In genomic region chr17:42987692-42988091, GRCm38 (mm10) we compare ENCODE assay signal across 9 mouse cellular contexts. TPM values are rescaled to one million over a fixed set of nuclear protein-coding genes. Genes with fewer than 3 reads are reported as not detected.
DNase-seq lines count a peak whose midpoint lies in the region; ATAC-seq and TF ChIP-seq lines count a peak whose summit lies in the region.
"Had no signal": no experiment of that assay in that cellular context is flagged by ENCODE, and none has a peak within 500 bp of the region (broad histone marks: within the 10 kb centered on the region; RNA-seq: fewer than 3 reads in every experiment).

No protein-coding gene starts in this region.

- no peaks in the 10 kb centered on the region for H3K27me3 ChIP-seq in heart, postnatal 0 days (ENCODE audit: control insufficient read depth, insufficient read depth, low read length)
- H3K27me3 ChIP-seq: heart, embryonic 15.5 days had no signal

- DNase-seq in heart, postnatal 0 days (ENCODE audit: low spot score) = no peak
- no peak for DNase-seq in heart, adult 8-10 months (ENCODE audit: low spot score)
- peak; percentile 19 for DNase-seq in CD4-positive helper T cell, adult 2 months (ENCODE audit: low read depth, low spot score)
- DNase-seq in c-Kit-negative CD71-positive TER-119-positive erythroid progenitor cells, embryonic 14.5 days (ENCODE audit: low read depth, low spot score) = peak; percentile 37
- DNase-seq in mesoderm, embryonic 11.5 days (ENCODE audit: low read depth, low spot score) = peak; percentile 39
- DNase-seq in left cerebral cortex, postnatal 25 days (ENCODE audit: low spot score in 2 of 2) = no peak
- DNase-seq in ovary, postnatal 14 days (ENCODE audit: low spot score) = no peak

- intact Hi-C loops in left cerebral cortex, postnatal 25 days (cut with DNase I) = no loop called here

- no peak overlapping the region for H3K9ac ChIP-seq in heart, postnatal 0 days (replicated peaks; ENCODE audit: low read depth, low read length)
- H3K9ac ChIP-seq: heart, embryonic 15.5 days had no signal

- no peak overlapping the region for H3K4me2 ChIP-seq in heart, postnatal 0 days (ENCODE audit: low read depth, low read length)
- H3K4me2 ChIP-seq: heart, embryonic 15.5 days had no signal

- ATAC-seq in heart, postnatal 0 days (ENCODE audit: insufficient read depth, low read depth) = no peak
- ATAC-seq in activated CD4-positive, CD25-positive, alpha-beta regulatory T cell, adult 4 months = no peak

- no peak for TF ChIP-seq EP300 in heart, postnatal 0 days (IDR thresholded peaks at IDR 0.05; ENCODE audit: low read depth)

- no peak overlapping the region for H3K4me3 ChIP-seq in heart, postnatal 0 days (ENCODE audit: low read depth, low read length)
- H3K4me3 ChIP-seq: heart, embryonic 15.5 days had no signal

- H3K36me3 ChIP-seq in heart, postnatal 0 days (replicated peaks; ENCODE audit: control insufficient read depth, insufficient read depth, low read length) = no peaks in the 10 kb centered on the region
- H3K36me3 ChIP-seq: heart, embryonic 15.5 days had no signal

- 28% methylated on average over 4 of the region's 4 CpGs for WGBS in heart, postnatal 0 days

- peak; percentile 35; the same call in 1 of the 2 replicates for TF ChIP-seq CTCF in heart, postnatal 0 days (IDR thresholded peaks at IDR 0.05; ENCODE audit: low read depth)

- no peak overlapping the region for H3K27ac ChIP-seq in heart, postnatal 0 days (ENCODE audit: low read depth)
- H3K27ac ChIP-seq: heart, embryonic 15.5 days had no signal

- H3K4me1 ChIP-seq in heart, postnatal 0 days (ENCODE audit: control insufficient read depth, insufficient read depth) = no peaks in the 10 kb centered on the region
- H3K4me1 ChIP-seq: heart, embryonic 15.5 days had no signal

- H3K9me3 ChIP-seq in heart, postnatal 0 days (replicated peaks; ENCODE audit: control insufficient read depth, low read length) = no peaks in the 10 kb centered on the region
- H3K9me3 ChIP-seq: heart, embryonic 15.5 days had no signal

RNA-seq across cellular contexts. Expression of gene Tnfrsf21, which starts 28.7 kb away (rescaled TPM):
- 8.2 and 10.6 TPM in 2 replicates for total RNA-seq in heart, postnatal 0 days (2014; rRNA removed; ENCODE audit: low replicate concordance)
- 5.8 and 6.3 TPM in 2 replicates for polyA plus RNA-seq in heart, postnatal 0 days (2015; fragmentation: Nextera tagmentation; extraction: Ambion mirVana)
- total RNA-seq in heart, adult 8-10 months (2022) = 10 to 100 TPM in 2 of 4 experiments, 1 to 10 TPM in 2; 7.1 to 13.9 (median 10.4) TPM
- total RNA-seq in left cerebral cortex, postnatal 25 days (2021) = 10 to 100 TPM; 71.8 to 82.8 TPM
- polyA plus RNA-seq in activated CD4-positive, CD25-positive, alpha-beta regulatory T cell, adult 4 months (2017; shearing (Covaris generic)) = not detected

Comparison
In these comparisons a context has a peak if more than half of its experiments do, and no peak if none do; other contexts are left out.
1. DNase-seq: peak in CD4-positive helper T cell, adult 2 months (single experiment), c-Kit-negative CD71-positive TER-119-positive erythroid progenitor cells, embryonic 14.5 days (single experiment) and mesoderm, embryonic 11.5 days (single experiment); none in heart, postnatal 0 days (single experiment), heart, adult 8-10 months (single experiment), left cerebral cortex, postnatal 25 days (0 of 2) and ovary, postnatal 14 days (single experiment).